8 mouse cellular contexts compared by ENCODE assay signal in genomic region chr11:102465713-102466436, GRCm38 (mm10). TPM values are rescaled to one million over a fixed set of nuclear protein-coding genes. Genes with fewer than 3 reads are reported as not detected.
DNase-seq lines count a peak whose midpoint lies in the region; ATAC-seq and TF ChIP-seq lines count a peak whose summit lies in the region.

No protein-coding gene starts in this region.

- H3K27me3 ChIP-seq in megakaryocyte, embryonic 14.5 days (replicated peaks), result no peaks in the 10 kb centered on the region
- no peaks in the 10 kb centered on the region for H3K27me3 ChIP-seq in forebrain, embryonic 14.5 days (replicated peaks; ENCODE audit: control insufficient read depth, insufficient read depth, low read length)
- no peaks in the 10 kb centered on the region for H3K27me3 ChIP-seq in heart, postnatal 0 days (ENCODE audit: control insufficient read depth, insufficient read depth, low read length)
- no peaks in the 10 kb centered on the region for H3K27me3 ChIP-seq in liver, postnatal 0 days (ENCODE audit: insufficient read depth, low read length)
- no peaks in the 10 kb centered on the region for H3K27me3 ChIP-seq in thymus, adult 2 months (ENCODE audit: control insufficient read depth, insufficient read depth, low read length)

- H3K27ac ChIP-seq in forebrain, embryonic 14.5 days (ENCODE audit: low read depth, low read length), result no peak overlapping the region
- 0 out of 2 replicates have a peak overlapping the region, but pooled peaks have one; percentile 10 for H3K27ac ChIP-seq in heart, postnatal 0 days (ENCODE audit: low read depth)
- no peak overlapping the region for H3K27ac ChIP-seq in liver, postnatal 0 days (ENCODE audit: low read depth)
- H3K27ac ChIP-seq in thymus, adult 2 months (ENCODE audit: control insufficient read depth, insufficient read depth, low read length), result no peak overlapping the region

- peaks cover 88% of the 10 kb centered on the region for H3K36me3 ChIP-seq in megakaryocyte, embryonic 14.5 days (replicated peaks; ENCODE audit: low read length)
- no peaks in the 10 kb centered on the region for H3K36me3 ChIP-seq in forebrain, embryonic 14.5 days (ENCODE audit: control insufficient read depth, insufficient read depth, low read length)
- no peaks in the 10 kb centered on the region for H3K36me3 ChIP-seq in heart, postnatal 0 days (replicated peaks; ENCODE audit: control insufficient read depth, insufficient read depth, low read length)
- no peaks in the 10 kb centered on the region for H3K36me3 ChIP-seq in liver, postnatal 0 days (replicated peaks; ENCODE audit: insufficient read depth, low read length)
- no peaks in the 10 kb centered on the region for H3K36me3 ChIP-seq in thymus, adult 2 months (ENCODE audit: control insufficient read depth, insufficient read depth, low read length)

- 0 out of 2 replicates have a peak overlapping the region, but pooled peaks have one; percentile 21 for H3K9ac ChIP-seq in forebrain, embryonic 14.5 days (ENCODE audit: low read length)
- H3K9ac ChIP-seq in heart, postnatal 0 days (replicated peaks; ENCODE audit: low read depth, low read length), result no peak overlapping the region
- no peak overlapping the region for H3K9ac ChIP-seq in liver, postnatal 0 days (replicated peaks)

- TF ChIP-seq POLR2A in thymus, adult 2 months (IDR thresholded peaks at IDR 0.05; ENCODE audit: control insufficient read depth, extremely low read depth, insufficient read depth, low read length, poor library complexity), result no peak

- peak overlapping the region; percentile 31 for H3K4me2 ChIP-seq in forebrain, embryonic 14.5 days (ENCODE audit: low read length)
- no peak overlapping the region for H3K4me2 ChIP-seq in heart, postnatal 0 days (ENCODE audit: low read depth, low read length)
- H3K4me2 ChIP-seq in liver, postnatal 0 days (ENCODE audit: low read depth, low read length), result peak overlapping the region; percentile 22; the same call in 1 of the 2 replicates

- 8% methylated on average over 26 of the region's 26 CpGs for WGBS in forebrain, embryonic 14.5 days
- WGBS in heart, postnatal 0 days, result 21% methylated on average over 26 of the region's 26 CpGs
- 62% methylated on average over 26 of the region's 26 CpGs for WGBS in liver, postnatal 0 days (ENCODE audit: insufficient replicate concordance)
- WGBS in thymus, adult 2 months, result 84% methylated on average over 26 of the region's 26 CpGs

- no peak for TF ChIP-seq CTCF in heart, postnatal 0 days (IDR thresholded peaks at IDR 0.05; ENCODE audit: low read depth)
- no peak for TF ChIP-seq CTCF in liver, postnatal 0 days (IDR thresholded peaks at IDR 0.05; ENCODE audit: low read depth)
- no peak for TF ChIP-seq CTCF in thymus, adult 2 months (IDR thresholded peaks at IDR 0.05; ENCODE audit: borderline replicate concordance, control insufficient read depth, extremely low read depth, insufficient read depth, low read length, poor library complexity)

- no peaks in the 10 kb centered on the region for H3K9me3 ChIP-seq in megakaryocyte, embryonic 14.5 days
- no peaks in the 10 kb centered on the region for H3K9me3 ChIP-seq in forebrain, embryonic 14.5 days (replicated peaks; ENCODE audit: control insufficient read depth, low read length)
- H3K9me3 ChIP-seq in heart, postnatal 0 days (replicated peaks; ENCODE audit: control insufficient read depth, low read length), result no peaks in the 10 kb centered on the region
- no peaks in the 10 kb centered on the region for H3K9me3 ChIP-seq in liver, postnatal 0 days (ENCODE audit: low read length)

- TF ChIP-seq EP300 in heart, postnatal 0 days (IDR thresholded peaks at IDR 0.05; ENCODE audit: low read depth), result no peak
- TF ChIP-seq EP300 in liver, postnatal 0 days (IDR thresholded peaks at IDR 0.05; ENCODE audit: low read depth), result no peak

- peak; percentile 89 for DNase-seq in forebrain, embryonic 14.5 days (ENCODE audit: low spot score)
- peak; percentile 78 for DNase-seq in heart, postnatal 0 days (ENCODE audit: low spot score)
- DNase-seq in kidney, postnatal 25 days, result peak; percentile 61 to 81
- DNase-seq in liver, postnatal 0 days, result peak; percentile 70
- DNase-seq in retina, embryonic 14.5 days (ENCODE audit: low spot score), result peak; percentile 39
- no peak for DNase-seq in thymus, adult 2 months

- peaks cover 89% of the 10 kb centered on the region for H3K4me1 ChIP-seq in megakaryocyte, embryonic 14.5 days
- peaks cover 17% of the 10 kb centered on the region for H3K4me1 ChIP-seq in forebrain, embryonic 14.5 days (ENCODE audit: control insufficient read depth, insufficient read depth, low read length)
- peaks cover 14% of the 10 kb centered on the region for H3K4me1 ChIP-seq in heart, postnatal 0 days (ENCODE audit: control insufficient read depth, insufficient read depth)
- H3K4me1 ChIP-seq in liver, postnatal 0 days (ENCODE audit: insufficient read depth), result peaks cover 24% of the 10 kb centered on the region
- peaks cover 10% of the 10 kb centered on the region for H3K4me1 ChIP-seq in thymus, adult 2 months (replicated peaks; ENCODE audit: control insufficient read depth, insufficient read depth, low read length)

- no peak for ATAC-seq in megakaryocyte, adult 5-6 weeks (ENCODE audit: poor library complexity, severe bottlenecking)
- ATAC-seq in forebrain, embryonic 14.5 days, result peak; percentile 42
- peak; percentile 7; the same call in 1 of the 2 replicates for ATAC-seq in heart, postnatal 0 days (ENCODE audit: insufficient read depth, low read depth)
- no peak for ATAC-seq in liver, postnatal 0 days

- peak overlapping the region; percentile 84 for H3K4me3 ChIP-seq in megakaryocyte, embryonic 14.5 days (replicated peaks)
- no peak overlapping the region for H3K4me3 ChIP-seq in forebrain, embryonic 14.5 days (ENCODE audit: low read depth, low read length)
- no peak overlapping the region for H3K4me3 ChIP-seq in heart, postnatal 0 days (ENCODE audit: low read depth, low read length)
- H3K4me3 ChIP-seq in liver, postnatal 0 days (ENCODE audit: low read depth, low read length), result no peak overlapping the region
- H3K4me3 ChIP-seq in thymus, adult 2 months (ENCODE audit: control insufficient read depth, insufficient read depth, low read length), result no peak overlapping the region

RNA-seq across cellular contexts. Expression of gene Itga2b, which starts 4.0 kb away (rescaled TPM):
- polyA plus RNA-seq in megakaryocyte, embryonic 14.5 days (2012; ENCODE audit: insufficient read depth, low replicate concordance), result 3,342 and 4,614 TPM in 2 replicates
- 13.2 and 16.0 TPM in 2 replicates for total RNA-seq in megakaryocyte, adult 5-6 weeks (2015)
- total RNA-seq in megakaryocyte, adult 5-6 weeks (2017), result 13.2 and 17.9 TPM in 2 replicates
- polyA plus RNA-seq in forebrain, embryonic 14.5 days (2014; fragmentation: Nextera tagmentation; extraction: Ambion mirVana), result 4.3 and 5.3 TPM in 2 replicates
- total RNA-seq in heart, postnatal 0 days (2014; rRNA removed; ENCODE audit: low replicate concordance), result 4.3 and 4.8 TPM in 2 replicates
- 5.4 and 5.6 TPM in 2 replicates for polyA plus RNA-seq in heart, postnatal 0 days (2015; fragmentation: Nextera tagmentation; extraction: Ambion mirVana)
- polyA plus RNA-seq in liver, postnatal 0 days (2015; fragmentation: Nextera tagmentation; extraction: Ambion mirVana), result 41.0 and 44.8 TPM in 2 replicates
- 3.8 and 4.0 TPM in 2 replicates for polyA plus RNA-seq in thymus, adult 2 months (2012; rRNA removed)

RNA-seq across cellular contexts. Expression of gene Fam171a2, which starts 18.4 kb away (rescaled TPM):
- 1.7 and 1.8 TPM in 2 replicates for polyA plus RNA-seq in megakaryocyte, embryonic 14.5 days (2012; ENCODE audit: insufficient read depth, low replicate concordance)
- 0.09 TPM in 1 of 2 replicates, not detected in the other for total RNA-seq in megakaryocyte, adult 5-6 weeks (2015)
- not detected in 2 replicates for total RNA-seq in megakaryocyte, adult 5-6 weeks (2017)
- polyA plus RNA-seq in forebrain, embryonic 14.5 days (2014; fragmentation: Nextera tagmentation; extraction: Ambion mirVana), result 26.0 and 27.8 TPM in 2 replicates
- total RNA-seq in heart, postnatal 0 days (2014; rRNA removed; ENCODE audit: low replicate concordance), result 40.8 and 58.6 TPM in 2 replicates
- polyA plus RNA-seq in heart, postnatal 0 days (2015; fragmentation: Nextera tagmentation; extraction: Ambion mirVana), result 1.7 and 1.8 TPM in 2 replicates
- 0.23 and 0.72 TPM in 2 replicates for polyA plus RNA-seq in liver, postnatal 0 days (2015; fragmentation: Nextera tagmentation; extraction: Ambion mirVana)
- 2.6 and 4.7 TPM in 2 replicates for polyA plus RNA-seq in thymus, adult 2 months (2012; rRNA removed)

RNA-seq across cellular contexts. Expression of gene Grn, which starts 35.8 kb away (rescaled TPM):
- 44.1 and 152 TPM in 2 replicates for polyA plus RNA-seq in megakaryocyte, embryonic 14.5 days (2012; ENCODE audit: insufficient read depth, low replicate concordance)
- total RNA-seq in megakaryocyte, adult 5-6 weeks (2015), result 509 and 566 TPM in 2 replicates
- 201 and 225 TPM in 2 replicates for total RNA-seq in megakaryocyte, adult 5-6 weeks (2017)
- 28.6 and 38.8 TPM in 2 replicates for polyA plus RNA-seq in forebrain, embryonic 14.5 days (2014; fragmentation: Nextera tagmentation; extraction: Ambion mirVana)
- total RNA-seq in heart, postnatal 0 days (2014; rRNA removed; ENCODE audit: low replicate concordance), result 134 and 162 TPM in 2 replicates
- polyA plus RNA-seq in heart, postnatal 0 days (2015; fragmentation: Nextera tagmentation; extraction: Ambion mirVana), result 174 and 176 TPM in 2 replicates
- polyA plus RNA-seq in liver, postnatal 0 days (2015; fragmentation: Nextera tagmentation; extraction: Ambion mirVana), result 156 and 161 TPM in 2 replicates
- polyA plus RNA-seq in thymus, adult 2 months (2012; rRNA removed), result 151 and 160 TPM in 2 replicates

RNA-seq across cellular contexts. Expression of gene Slc25a39, which starts 58.1 kb away (rescaled TPM):
- polyA plus RNA-seq in megakaryocyte, embryonic 14.5 days (2012; ENCODE audit: insufficient read depth, low replicate concordance), result 164 and 165 TPM in 2 replicates
- 41.5 and 47.5 TPM in 2 replicates for total RNA-seq in megakaryocyte, adult 5-6 weeks (2015)
- 20.5 and 22.8 TPM in 2 replicates for total RNA-seq in megakaryocyte, adult 5-6 weeks (2017)
- polyA plus RNA-seq in forebrain, embryonic 14.5 days (2014; fragmentation: Nextera tagmentation; extraction: Ambion mirVana), result 145 and 149 TPM in 2 replicates
- 281 and 322 TPM in 2 replicates for total RNA-seq in heart, postnatal 0 days (2014; rRNA removed; ENCODE audit: low replicate concordance)
- polyA plus RNA-seq in heart, postnatal 0 days (2015; fragmentation: Nextera tagmentation; extraction: Ambion mirVana), result 267 and 269 TPM in 2 replicates
- polyA plus RNA-seq in liver, postnatal 0 days (2015; fragmentation: Nextera tagmentation; extraction: Ambion mirVana), result 510 and 522 TPM in 2 replicates
- polyA plus RNA-seq in thymus, adult 2 months (2012; rRNA removed), result 227 and 235 TPM in 2 replicates

Comparison
In these comparisons a context has a peak if more than half of its experiments do, and no peak if none do; other contexts are left out.
1. ATAC-seq: peak in forebrain, embryonic 14.5 days (single experiment) and heart, postnatal 0 days (single experiment); none in megakaryocyte, adult 5-6 weeks (single experiment) and liver, postnatal 0 days (single experiment).
2. RNA of gene Itga2b, which starts 4.0 kb away (polyA plus RNA-seq): 3,342 to 4,614 TPM in megakaryocyte, embryonic 14.5 days; 41.0 to 44.8 TPM in liver, postnatal 0 days, 5.4 to 5.6 TPM in heart, postnatal 0 days, 4.3 to 5.3 TPM in forebrain, embryonic 14.5 days and 3.8 to 4.0 TPM in thymus, adult 2 months; every median in the first group is over 10 times any median in the second.